Mouse (Mus musculus) hindbrain, postnatal 0 days (tissue): ENCODE results near the gene Traf3ip1. TPM values are rescaled to one million over a fixed set of nuclear protein-coding genes. Genes with fewer than 3 reads are reported as not detected.

Experiments used
- ATAC-seq: fragments of 200-750 bp; cut with Nextera tagmentation; 2 replicates; pipeline ENCODE4 v1.8.0; 2017; ENCODE audit warnings: mild to moderate bottlenecking, moderate TSS enrichment, moderate library complexity
- DNase-seq: peaks from one replicate; pipeline ENCODE4 v3.0.0-alpha.2; 2015; ENCODE audit warnings: low spot score
- H3K27ac ChIP-seq: fragments of 300-500 bp; sonication (generic); 2 replicates; pipeline ENCODE4 v1.5.1; 2014; ENCODE audit warnings: mild to moderate bottlenecking
- H3K27me3 ChIP-seq: fragments of 300-500 bp; sonication (generic); 2 replicates; pipeline ENCODE4 v1.6.1; 2014; ENCODE audit warnings: low read length, mixed read lengths; ENCODE audit not compliant: insufficient read depth
- H3K36me3 ChIP-seq: fragments of 300-500 bp; sonication (generic); 2 replicates; pipeline ENCODE4 v1.6.1; 2014; ENCODE audit warnings: low read length, mixed read lengths; ENCODE audit not compliant: insufficient read depth
- H3K4me1 ChIP-seq: fragments of 300-500 bp; sonication (generic); 2 replicates; pipeline ENCODE4 v1.6.1; 2014; ENCODE audit warnings: antibody characterized with exemption, low read length, mixed read lengths; ENCODE audit not compliant: insufficient read depth
- H3K4me2 ChIP-seq: fragments of 300-500 bp; sonication (generic); 2 replicates; pipeline ENCODE4 v1.6.1; 2014; ENCODE audit warnings: low read depth, mild to moderate bottlenecking, low read length, moderate library complexity, mixed read lengths
- H3K4me3 ChIP-seq: fragments of 300-500 bp; sonication (generic); 2 replicates; pipeline ENCODE4 v1.5.1; 2014; ENCODE audit warnings: low read length
- H3K9ac ChIP-seq: fragments of 300-500 bp; sonication (generic); replicated peaks from 2 replicates; pipeline ENCODE4 v1.6.1; 2014; ENCODE audit warnings: mild to moderate bottlenecking, low read length, moderate library complexity, mixed read lengths
- H3K9me3 ChIP-seq: fragments of 300-500 bp; sonication (generic); 2 replicates; pipeline ENCODE4 v1.6.1; 2016; ENCODE audit warnings: low read length, mixed read lengths
- CTCF ChIP-seq: IDR thresholded peaks from 2 replicates; pipeline ENCODE4 v1.5.1; 2016; ENCODE audit warnings: antibody characterized with exemption, control low read depth, low read depth
- WGBS: fragments of 180-500 bp; shearing (Covaris S2); extraction: QIAGEN DNeasy Blood & Tissue Kit; methylation state at CpG from one replicate; pipeline ENCODE4 v1.1.7; 2014; 5-methylcytosine and 5-hydroxymethylcytosine counted together
- polyA plus RNA-seq: library from polyadenylated mRNA; unstranded; fragments of >200 nt; fragmentation: Nextera tagmentation; extraction: Ambion mirVana; gene quantifications from 2 replicates; pipeline ENCODE4 v1.2.1, GENCODE M21; 2015
- total RNA-seq: library from RNA; depleted of rRNA; stranded (reverse); fragments of >200 nt; gene quantifications from 2 replicates; pipeline ENCODE4 v1.2.3, GENCODE M21; 2014; rRNA removed

The Traf3ip1 gene
- total RNA-seq (10.3 and 11.7 TPM in 2 replicates), polyA plus RNA-seq (7.4 and 8.1 TPM in 2 replicates)

GRCm38 (mm10) chr1:91494457-91495140, at the start of gene Traf3ip1:
TSS of gene Traf3ip1 (plus strand) at chr1:91494647.
- ATAC-seq (peak; percentile 98), DNase-seq (peak; percentile 96)
- H3K27me3 ChIP-seq, result no peaks in the 10 kb centered on the region
- peak within 1 kb of the TSS; percentile 74 for H3K9ac ChIP-seq
- H3K27ac ChIP-seq, result no peak within 1 kb of the TSS
- H3K4me3 ChIP-seq, result peak within 1 kb of the TSS; percentile 87
- peak within 1 kb of the TSS; percentile 82 for H3K4me2 ChIP-seq
- H3K36me3 ChIP-seq, result no peaks in the 10 kb centered on the region
- no peak for TF ChIP-seq CTCF
- no peaks in the 10 kb centered on the region for H3K9me3 ChIP-seq
- peaks cover 14% of the 10 kb centered on the region; the same call in 1 of the 2 replicates for H3K4me1 ChIP-seq
- under 1% methylated on average over 76 of the region's 79 CpGs for WGBS

- H3K36me3 ChIP-seq, result peaks cover 66% of the 10 kb centered on the region
- no peak overlapping the region for H3K9ac ChIP-seq
- H3K27me3 ChIP-seq, result no peaks in the 10 kb centered on the region
- no peak overlapping the region for H3K4me2 ChIP-seq
- H3K27ac ChIP-seq, result peak overlapping the region; percentile 49; the same call in 1 of the 2 replicates
- no peak for DNase-seq
- TF ChIP-seq CTCF, result no peak
- H3K4me1 ChIP-seq, result no peaks in the 10 kb centered on the region
- H3K9me3 ChIP-seq, result no peaks in the 10 kb centered on the region
- H3K4me3 ChIP-seq, result no peak overlapping the region
- WGBS, result 87% methylated on average over 17 of the region's 17 CpGs
- no peak for ATAC-seq
Measured at GRCm38 (mm10) chr1:91444841-91445830, 49.3 kb upstream of the Traf3ip1 start.

GRCm38 (mm10) chr1:91446060-91446459, 48.4 kb upstream of the Traf3ip1 start:
- no peak overlapping the region for H3K9ac ChIP-seq
- no peak overlapping the region for H3K4me3 ChIP-seq
- ATAC-seq (no peak), DNase-seq (peak; percentile 68)
- no peaks in the 10 kb centered on the region for H3K4me1 ChIP-seq
- H3K27ac ChIP-seq, result peak overlapping the region; percentile 49
- WGBS, result 53% methylated on average over 8 of the region's 8 CpGs
- no peak overlapping the region for H3K4me2 ChIP-seq
- no peak for TF ChIP-seq CTCF
- no peaks in the 10 kb centered on the region for H3K9me3 ChIP-seq
- H3K36me3 ChIP-seq, result peaks cover 61% of the 10 kb centered on the region
- no peaks in the 10 kb centered on the region for H3K27me3 ChIP-seq

DNA sequence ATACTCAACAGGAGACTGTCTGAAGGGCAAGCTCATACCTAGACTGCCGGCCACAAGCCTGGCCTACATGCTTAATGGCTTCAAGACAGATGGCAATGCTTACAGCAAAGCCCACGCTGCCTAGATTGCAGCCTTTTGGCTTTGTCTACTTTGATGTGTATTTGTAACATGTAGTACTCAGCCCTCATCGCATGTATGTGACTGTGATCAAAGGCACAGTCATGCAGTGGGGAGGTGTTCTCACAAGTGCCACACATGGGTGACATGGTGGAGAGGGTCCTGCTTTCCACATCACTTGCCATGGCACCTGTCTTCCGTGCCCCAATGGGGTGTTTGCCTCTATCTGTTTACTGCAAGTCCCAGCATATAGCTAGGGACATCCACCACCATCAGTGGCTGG, 47.9 kb upstream of the Traf3ip1 start:
- no peaks in the 10 kb centered on the region for H3K4me1 ChIP-seq
- H3K9ac ChIP-seq, result no peak overlapping the region
- TF ChIP-seq CTCF, result no peak
- WGBS, result 80% methylated on average over 4 of the region's 4 CpGs
- no peaks in the 10 kb centered on the region for H3K27me3 ChIP-seq
- no peak for DNase-seq
- H3K4me2 ChIP-seq, result no peak overlapping the region
- H3K4me3 ChIP-seq, result no peak overlapping the region
- H3K36me3 ChIP-seq, result peaks cover 60% of the 10 kb centered on the region
- H3K27ac ChIP-seq, result peak overlapping the region; percentile 49; the same call in 1 of the 2 replicates
- no peaks in the 10 kb centered on the region for H3K9me3 ChIP-seq
- ATAC-seq, result no peak

- no peak for TF ChIP-seq CTCF
Measured at GRCm38 (mm10) chr1:91448688-91449087, 45.8 kb upstream of the Traf3ip1 start.

GRCm38 (mm10) chr1:91450851-91451250, 43.6 kb upstream of the Traf3ip1 start:
- no peak overlapping the region for H3K27ac ChIP-seq
- DNase-seq (no peak), ATAC-seq (no peak)
- no peak for TF ChIP-seq CTCF
- H3K4me3 ChIP-seq, result no peak overlapping the region
- WGBS, result 84% methylated on average over 5 of the region's 5 CpGs
- H3K4me1 ChIP-seq, result no peaks in the 10 kb centered on the region; the same call in 1 of the 2 replicates
- peaks cover 32% of the 10 kb centered on the region for H3K36me3 ChIP-seq
- H3K27me3 ChIP-seq, result no peaks in the 10 kb centered on the region
- H3K9ac ChIP-seq, result no peak overlapping the region
- H3K4me2 ChIP-seq, result no peak overlapping the region
- H3K9me3 ChIP-seq, result no peaks in the 10 kb centered on the region

More at GRCm38 (mm10) chr1:91448688-91449087, 45.8 kb upstream of the Traf3ip1 start:
- Histone ChIP-seq H3K4me1 (no peaks in the 10 kb centered on the region), H3K9ac (no peak overlapping the region), H3K4me2 (no peak overlapping the region), H3K27me3 (no peaks in the 10 kb centered on the region), H3K4me3 (no peak overlapping the region), H3K27ac (no peak overlapping the region), H3K9me3 (no peaks in the 10 kb centered on the region), H3K36me3 (peaks cover 47% of the 10 kb centered on the region)
- DNase-seq, result no peak
- ATAC-seq, result no peak
- 95% methylated on average over 10 of the region's 10 CpGs for WGBS
